Mouse (Mus musculus): Measurements from ENCODE around the gene Olfr887.

The Olfr887 gene

GRCm38 (mm10) chr9:38083772-38084171 is at the start of gene Olfr887:
TSS of gene Olfr887 (plus strand) at chr9:38084072.
- DNase-seq: no peak

- DNase-seq: no peak
Measured at GRCm38 (mm10) chr9:38046255-38046654, 37.6 kb upstream of the Olfr887 start, which contains the start of gene Olfr884. TSS of gene Olfr884 (plus strand) at chr9:38046555.

- no peak for DNase-seq
Measured at GRCm38 (mm10) chr9:38061022-38061421, 22.9 kb upstream of the Olfr887 start, which contains the start of gene Olfr885. TSS of gene Olfr885 (plus strand) at chr9:38061322.

- DNase-seq: no peak
Measured at GRCm38 (mm10) chr9:38107828-38108227, 24.0 kb downstream of the Olfr887 start, which contains the start of gene Olfr888. TSS of gene Olfr888 (plus strand) at chr9:38108128.

- DNase-seq: no peak
Measured at GRCm38 (mm10) chr9:38114898-38115297, 31.0 kb downstream of the Olfr887 start, which contains the start of gene Olfr889. TSS of gene Olfr889 (plus strand) at chr9:38115198.

Data from right cerebral cortex, postnatal 14 days (tissue).